Mouse (Mus musculus) G1E (cell line): ENCODE data around the gene Olfr868. TPM values are rescaled to one million over a fixed set of nuclear protein-coding genes. Genes with fewer than 3 reads are reported as not detected.

Experiments
- ATAC-seq: 2 replicates; pipeline ENCODE4 v1.8.0; 2016; ENCODE audit warnings: mild to moderate bottlenecking; ENCODE audit not compliant: insufficient number of reproducible peaks, poor library complexity, low FRiP score, severe bottlenecking; ENCODE audit errors: extremely low read depth
- DNase-seq: peaks from one replicate; pipeline ENCODE4 v3.0.0; 2012; ENCODE audit warnings: low spot score
- H3K27me3 ChIP-seq: 2 replicates; pipeline ENCODE4 v1.6.1; 2012; ENCODE audit warnings: mild to moderate bottlenecking, low read length, inconsistent platforms; ENCODE audit not compliant: insufficient read depth
- H3K36me3 ChIP-seq: replicated peaks from 2 replicates; pipeline ENCODE3; 2012; ENCODE audit warnings: mild to moderate bottlenecking, inconsistent platforms
- H3K4me1 ChIP-seq: 2 replicates; pipeline ENCODE4 v1.6.1; 2012; ENCODE audit warnings: low read depth, low read length, inconsistent platforms, mixed read lengths; ENCODE audit not compliant: insufficient read depth
- H3K4me3 ChIP-seq: 2 replicates; pipeline ENCODE4 v1.5.1; 2012; ENCODE audit warnings: low read depth, mild to moderate bottlenecking, inconsistent platforms, low read length, moderate library complexity, mixed read lengths
- H3K9me3 ChIP-seq: replicated peaks from 2 replicates; pipeline ENCODE4 v1.6.1; 2012; ENCODE audit warnings: inconsistent platforms
- CTCF ChIP-seq: IDR thresholded peaks from 2 replicates; pipeline ENCODE4 v1.5.1; 2012; ENCODE audit warnings: low read depth, low read length, inconsistent platforms, mixed read lengths
- GATA1 ChIP-seq: IDR thresholded peaks from 2 replicates; pipeline ENCODE4 v1.6.1; 2012; ENCODE audit warnings: borderline replicate concordance, low read length, inconsistent platforms, mixed read lengths
- GATA2 ChIP-seq: IDR thresholded peaks from 2 replicates; pipeline ENCODE4 v1.6.1; 2012; ENCODE audit warnings: low read depth, low read length, inconsistent platforms, borderline replicate concordance
- POLR2AphosphoS5 ChIP-seq: IDR thresholded peaks from 2 replicates; pipeline ENCODE4 v1.6.1; 2012; ENCODE audit warnings: low read depth, low read length, inconsistent platforms; ENCODE audit not compliant: insufficient replicate concordance
- TAL1 ChIP-seq: conservative IDR thresholded peaks from 2 replicates; pipeline ENCODE4 v1.6.1; 2012; ENCODE audit warnings: low read depth, low read length, inconsistent platforms, mixed read lengths
- polyA plus RNA-seq: library from polyadenylated mRNA; stranded (reverse); fragments of >175 nt; gene quantifications from 2 replicates; pipeline ENCODE4 v1.2.3, GENCODE M21; 2012
- total RNA-seq, 2 experiments: library from RNA; stranded (forward) in 1 of 2; stranded (reverse) in 1 of 2; fragments of 200-1000 nt in 1 of 2; fragments of >200 nt in 1 of 2; fragmentation: Nextera tagmentation in 1 of 2; gene quantifications; 2 replicates each; pipeline ENCODE4 v1.2.3; 2014 to 2017

Gene Olfr868
- total and polyA plus RNA-seq, 3 experiments, result 0.27 TPM; not detected in 2

- Histone ChIP-seq H3K9me3 (no peaks in the 10 kb centered on the region), H3K4me1 (no peaks in the 10 kb centered on the region), H3K4me3 (no peak overlapping the region), H3K27me3 (no peaks in the 10 kb centered on the region), H3K36me3 (no peaks in the 10 kb centered on the region)
- TF ChIP-seq TAL1 (no peak), GATA2 (no peak), GATA1 (no peak), POLR2AphosphoS5 (no peak), CTCF (no peak)
- DNase-seq (no peak), ATAC-seq (no peak)
Observed at GRCm38 (mm10) chr9:20149706-20150105, 51.3 kb downstream of the Olfr868 start.

Other genes with a start within 250 kb of the Olfr868 start
- gene Olfr860, start 248.9 kb upstream of the Olfr868 start, total RNA-seq (2014; fragmentation: Nextera tagmentation), result not detected in 2 replicates
- gene Olfr860, start 248.9 kb upstream of the Olfr868 start, total RNA-seq (2017), result 0.22 TPM in 1 of 2 replicates, not detected in the other
- gene Olfr860, start 248.9 kb upstream of the Olfr868 start, polyA plus RNA-seq, result not detected in 2 replicates
- not detected in 2 replicates for gene Olfr862, start 210.6 kb upstream of the Olfr868 start, total RNA-seq (2014; fragmentation: Nextera tagmentation)
- gene Olfr862, start 210.6 kb upstream of the Olfr868 start, total RNA-seq (2017), result 0.06 TPM in 1 of 2 replicates, not detected in the other
- gene Olfr862, start 210.6 kb upstream of the Olfr868 start, polyA plus RNA-seq, result not detected in 2 replicates
- gene Olfr77, start 181.8 kb upstream of the Olfr868 start, total RNA-seq (2014; fragmentation: Nextera tagmentation), result not detected in 2 replicates
- 0.44 and 0.58 TPM in 2 replicates for gene Olfr77, start 181.8 kb upstream of the Olfr868 start, total RNA-seq (2017)
- gene Olfr77, start 181.8 kb upstream of the Olfr868 start, polyA plus RNA-seq, result 0.01 TPM in 2 replicates
- not detected in 2 replicates for gene Olfr866, start 70.6 kb upstream of the Olfr868 start, total RNA-seq (2014; fragmentation: Nextera tagmentation)
- gene Olfr866, start 70.6 kb upstream of the Olfr868 start, total RNA-seq (2017), result not detected in 2 replicates
- not detected in 2 replicates for gene Olfr866, start 70.6 kb upstream of the Olfr868 start, polyA plus RNA-seq
- not detected in 2 replicates for gene Olfr867, start 41.1 kb upstream of the Olfr868 start, total RNA-seq (2014; fragmentation: Nextera tagmentation)
- gene Olfr867, start 41.1 kb upstream of the Olfr868 start, total RNA-seq (2017), result not detected in 2 replicates
- gene Olfr867, start 41.1 kb upstream of the Olfr868 start, polyA plus RNA-seq, result not detected in 2 replicates
- gene Olfr869, start 30.4 kb downstream of the Olfr868 start, total RNA-seq (2014; fragmentation: Nextera tagmentation), result not detected in 2 replicates
- not detected in 2 replicates for gene Olfr869, start 30.4 kb downstream of the Olfr868 start, total RNA-seq (2017)
- gene Olfr869, start 30.4 kb downstream of the Olfr868 start, polyA plus RNA-seq, result not detected in 2 replicates
- not detected in 2 replicates for gene Olfr870, start 75.4 kb downstream of the Olfr868 start, total RNA-seq (2014; fragmentation: Nextera tagmentation)
- gene Olfr870, start 75.4 kb downstream of the Olfr868 start, total RNA-seq (2017), result 0.06 and 0.11 TPM in 2 replicates
- gene Olfr870, start 75.4 kb downstream of the Olfr868 start, polyA plus RNA-seq, result not detected in 2 replicates
- gene Olfr871, start 113.6 kb downstream of the Olfr868 start, total RNA-seq (2014; fragmentation: Nextera tagmentation), result not detected in 2 replicates
- gene Olfr871, start 113.6 kb downstream of the Olfr868 start, total RNA-seq (2017), result not detected in 2 replicates
- not detected in 2 replicates for gene Olfr871, start 113.6 kb downstream of the Olfr868 start, polyA plus RNA-seq
- not detected in 2 replicates for gene Olfr872, start 138.5 kb downstream of the Olfr868 start, total RNA-seq (2014; fragmentation: Nextera tagmentation)
- gene Olfr872, start 138.5 kb downstream of the Olfr868 start, total RNA-seq (2017), result not detected in 2 replicates
- not detected in 2 replicates for gene Olfr872, start 138.5 kb downstream of the Olfr868 start, polyA plus RNA-seq
- not detected in 2 replicates for gene Olfr39, start 183.7 kb downstream of the Olfr868 start, total RNA-seq (2014; fragmentation: Nextera tagmentation)
- gene Olfr39, start 183.7 kb downstream of the Olfr868 start, total RNA-seq (2017), result 0.27 TPM in 1 of 2 replicates, not detected in the other
- gene Olfr39, start 183.7 kb downstream of the Olfr868 start, polyA plus RNA-seq, result not detected in 2 replicates
- gene Olfr873, start 199.9 kb downstream of the Olfr868 start, total RNA-seq (2014; fragmentation: Nextera tagmentation), result not detected in 2 replicates
- gene Olfr873, start 199.9 kb downstream of the Olfr868 start, total RNA-seq (2017), result 0.12 and 0.27 TPM in 2 replicates
- not detected in 2 replicates for gene Olfr873, start 199.9 kb downstream of the Olfr868 start, polyA plus RNA-seq
- not detected in 2 replicates for gene Olfr18, start 237.5 kb downstream of the Olfr868 start, total RNA-seq (2014; fragmentation: Nextera tagmentation)
- 0.11 and 0.12 TPM in 2 replicates for gene Olfr18, start 237.5 kb downstream of the Olfr868 start, total RNA-seq (2017)
- not detected in 2 replicates for gene Olfr18, start 237.5 kb downstream of the Olfr868 start, polyA plus RNA-seq